15 mouse cellular contexts compared by ENCODE assay signal in the genomic region with DNA sequence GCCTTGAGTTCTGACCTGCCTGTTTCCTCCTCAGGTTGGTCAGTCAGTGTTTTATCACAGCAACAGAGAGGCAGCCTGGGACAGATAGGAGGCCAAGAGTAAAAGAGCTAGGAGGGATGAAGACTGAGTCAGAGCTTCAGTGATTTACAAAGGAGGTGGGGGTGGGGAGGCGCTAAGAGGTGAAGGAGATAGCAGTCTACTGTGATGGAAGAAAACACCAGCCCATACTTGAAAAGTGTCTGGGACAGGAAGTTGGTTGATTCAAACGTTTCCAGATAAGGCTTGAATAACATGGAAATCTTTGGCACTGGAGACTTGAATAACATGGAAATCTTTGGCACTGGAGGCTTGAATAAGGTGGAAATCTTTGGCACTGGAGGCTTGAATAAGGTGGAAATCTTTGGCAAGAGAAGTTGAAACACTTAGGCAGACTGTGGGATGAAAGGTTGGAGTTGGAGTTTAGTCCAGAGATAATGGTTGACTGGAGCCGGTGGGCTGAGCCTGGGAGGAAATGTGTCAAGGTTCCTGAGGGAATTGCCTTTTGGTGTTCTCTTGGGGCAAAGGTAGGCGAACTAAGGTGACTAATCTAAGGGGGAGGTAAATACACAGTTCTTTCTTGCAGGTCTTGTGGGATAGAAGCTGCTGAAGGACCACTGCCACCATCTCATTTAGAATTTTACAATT.
"Had no signal": no experiment of that assay in that cellular context is flagged by ENCODE, and none has a peak within 500 bp of the region (broad histone marks: within the 10 kb centered on the region; RNA-seq: fewer than 3 reads in every experiment).

No protein-coding gene starts in this region.

- H3K4me1 ChIP-seq: limb, embryonic 15.5 days; neural tube, embryonic 15.5 days had no signal

- H3K4me3 ChIP-seq: limb, embryonic 15.5 days; liver, embryonic 12.5 days; midbrain, embryonic 10.5 days; myocyte; neural tube, embryonic 15.5 days had no signal

- H3K27me3 ChIP-seq: limb, embryonic 15.5 days; liver, embryonic 12.5 days; neural tube, embryonic 15.5 days had no signal

- H3K9me3 ChIP-seq: limb, embryonic 15.5 days; liver, embryonic 12.5 days; midbrain, embryonic 10.5 days; neural tube, embryonic 15.5 days had no signal

- DNase-seq: layer of hippocampus, adult 9-11 months; layer of hippocampus, postnatal 36 days; lung, embryonic 14.5 days; lung, postnatal 10 days; lung, postnatal 4 days; midbrain, embryonic 14.5 days; right cerebral cortex, adult 18-20 months; right cerebral cortex, postnatal 25 days; thymus, postnatal 4 days had no signal

- H3K27ac ChIP-seq: kidney, postnatal 0 days; limb, embryonic 15.5 days; liver, embryonic 12.5 days; midbrain, embryonic 10.5 days; neural tube, embryonic 15.5 days had no signal

- H3K4me2 ChIP-seq: limb, embryonic 15.5 days; liver, embryonic 12.5 days; lung, embryonic 14.5 days; neural tube, embryonic 15.5 days had no signal

- ATAC-seq: liver, embryonic 12.5 days had no signal

- H3K9ac ChIP-seq: limb, embryonic 15.5 days; liver, embryonic 12.5 days; lung, embryonic 14.5 days; neural tube, embryonic 15.5 days had no signal

- H3K36me3 ChIP-seq: limb, embryonic 15.5 days; liver, embryonic 12.5 days; midbrain, embryonic 10.5 days; neural tube, embryonic 15.5 days had no signal
